In the genomic region with DNA sequence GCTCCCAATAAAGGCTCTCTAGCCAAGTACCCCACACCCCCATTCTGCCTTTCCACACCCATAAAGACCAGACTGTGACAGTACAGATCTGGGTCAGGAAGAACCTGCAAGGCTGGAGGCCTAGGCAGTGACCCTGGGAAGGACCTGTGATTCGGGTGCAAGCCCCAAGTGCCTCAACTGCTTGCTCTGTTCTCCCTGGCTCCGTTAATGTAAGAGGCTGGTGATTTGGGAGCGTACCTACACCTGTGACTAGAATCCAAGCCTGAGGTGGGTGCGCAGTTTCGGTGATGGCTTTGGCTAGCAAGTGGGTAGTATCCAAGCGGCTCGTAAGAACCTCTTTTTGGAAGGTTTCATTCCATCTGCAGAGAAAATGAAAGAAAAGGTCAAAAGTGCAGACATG, we compare ENCODE assay signal across 10 mouse cellular contexts. TPM values are rescaled to one million over a fixed set of nuclear protein-coding genes. Genes with fewer than 3 reads are reported as not detected.
DNase-seq lines count a peak whose midpoint lies in the region; ATAC-seq lines count a peak whose summit lies in the region.
"Had no signal": no experiment of that assay in that cellular context is flagged by ENCODE, and none has a peak within 500 bp of the region (broad histone marks: within the 10 kb centered on the region; RNA-seq: fewer than 3 reads in every experiment).

No protein-coding gene starts in this region.

- peaks cover 23% of the 10 kb centered on the region for H3K4me1 ChIP-seq in lung, embryonic 15.5 days
- peaks cover 24% of the 10 kb centered on the region for H3K4me1 ChIP-seq in limb, embryonic 10.5 days
- H3K4me1 ChIP-seq in stomach, embryonic 16.5 days (ENCODE audit: control insufficient read depth, insufficient read depth, low read length): peaks cover 11% of the 10 kb centered on the region

- H3K9ac ChIP-seq in lung, embryonic 15.5 days: no peak overlapping the region
- no peak overlapping the region; the same call in 1 of the 2 replicates for H3K9ac ChIP-seq in stomach, embryonic 16.5 days (ENCODE audit: low read length)

- no peaks in the 10 kb centered on the region for H3K9me3 ChIP-seq in lung, embryonic 15.5 days
- H3K9me3 ChIP-seq in limb, embryonic 10.5 days (replicated peaks): no peaks in the 10 kb centered on the region
- no peaks in the 10 kb centered on the region for H3K9me3 ChIP-seq in stomach, embryonic 16.5 days (replicated peaks; ENCODE audit: control insufficient read depth, low read length)

- no peak for ATAC-seq in cerebellum, adult (ENCODE audit: insufficient number of reproducible peaks, low FRiP score, low TSS enrichment)
- ATAC-seq in lung, embryonic 15.5 days (ENCODE audit: borderline replicate concordance, extremely low read depth, low FRiP score, low TSS enrichment): no peak; the same call in 1 of the 2 replicates
- no peak for ATAC-seq in stomach, embryonic 16.5 days (ENCODE audit: insufficient read depth, low FRiP score)
- no peak for ATAC-seq in erythroid progenitor cell, adult 5-6 weeks (replicated peaks; ENCODE audit: low FRiP score, poor library complexity, severe bottlenecking)

- 0 out of 2 replicates have a peak overlapping the region, but pooled peaks have one; percentile 77 for H3K27ac ChIP-seq in lung, embryonic 15.5 days
- H3K27ac ChIP-seq in limb, embryonic 10.5 days: peak overlapping the region; percentile 88; the same call in 1 of the 2 replicates
- peak overlapping the region; percentile 68; the same call in 1 of the 2 replicates for H3K27ac ChIP-seq in stomach, embryonic 16.5 days (ENCODE audit: low read length)

- no peak overlapping the region for H3K4me3 ChIP-seq in lung, embryonic 15.5 days
- peak overlapping the region; percentile 62 for H3K4me3 ChIP-seq in limb, embryonic 10.5 days
- peak overlapping the region; percentile 54; the same call in 1 of the 2 replicates for H3K4me3 ChIP-seq in stomach, embryonic 16.5 days (replicated peaks; ENCODE audit: low read length)

- no peaks in the 10 kb centered on the region for H3K27me3 ChIP-seq in lung, embryonic 15.5 days
- H3K27me3 ChIP-seq in limb, embryonic 10.5 days (ENCODE audit: low read depth, poor library complexity, severe bottlenecking): no peaks in the 10 kb centered on the region
- no peaks in the 10 kb centered on the region for H3K27me3 ChIP-seq in stomach, embryonic 16.5 days (ENCODE audit: control insufficient read depth, insufficient read depth, low read length)

- peak overlapping the region; percentile 92 for H3K4me2 ChIP-seq in lung, embryonic 15.5 days
- H3K4me2 ChIP-seq in stomach, embryonic 16.5 days (ENCODE audit: low read depth, low read length): peak overlapping the region; percentile 77; the same call in 1 of the 2 replicates

- peak; percentile 40 to 43 for DNase-seq in cerebellum, postnatal 25 days
- DNase-seq in lung, postnatal 10 days: no peak
- DNase-seq in limb, embryonic 10.5 days (ENCODE audit: low spot score): no peak
- DNase-seq in left cerebral cortex, adult 9 months (ENCODE audit: low spot score in 2 of 2): no peak
- DNase-seq: thymus, postnatal 25 days had no signal

- H3K36me3 ChIP-seq in lung, embryonic 15.5 days: peaks cover 39% of the 10 kb centered on the region
- H3K36me3 ChIP-seq in limb, embryonic 10.5 days: peaks cover 45% of the 10 kb centered on the region
- H3K36me3 ChIP-seq in stomach, embryonic 16.5 days (ENCODE audit: control insufficient read depth, insufficient read depth, low read length): peaks cover 11% of the 10 kb centered on the region; the same call in 1 of the 2 replicates

- WGBS in lung, embryonic 15.5 days: 84% methylated on average over 7 of the region's 7 CpGs
- WGBS in limb, embryonic 10.5 days: 88% methylated on average over 7 of the region's 7 CpGs
- WGBS in stomach, embryonic 16.5 days: 84% methylated on average over 7 of the region's 7 CpGs

RNA-seq across cellular contexts. Expression of a gene that starts 1.1 kb away (rescaled TPM):
- polyA plus RNA-seq in lung, embryonic 15.5 days (2015; fragmentation: Nextera tagmentation; extraction: Ambion mirVana): 51.8 and 52.9 TPM in 2 replicates
- 55.0 and 70.3 TPM in 2 replicates for polyA plus RNA-seq in limb, embryonic 10.5 days (2016; fragmentation: Nextera tagmentation; extraction: Ambion mirVana)
- 65.5 and 66.5 TPM in 2 replicates for polyA plus RNA-seq in stomach, embryonic 16.5 days (2015; fragmentation: Nextera tagmentation; extraction: Ambion mirVana)
- 5.4 and 5.9 TPM in 2 replicates for total RNA-seq in erythroid progenitor cell, adult 5-6 weeks (2015; ENCODE audit: low replicate concordance)
- total RNA-seq in erythroid progenitor cell, adult 5-6 weeks (2017; ENCODE audit: low replicate concordance): 0.64 TPM in 1 of 2 replicates, not detected in the other

RNA-seq across cellular contexts. Expression of a gene that starts 14.2 kb away (rescaled TPM):
- polyA plus RNA-seq in lung, embryonic 15.5 days (2015; fragmentation: Nextera tagmentation; extraction: Ambion mirVana): 18.3 and 18.8 TPM in 2 replicates
- 35.0 and 38.8 TPM in 2 replicates for polyA plus RNA-seq in limb, embryonic 10.5 days (2016; fragmentation: Nextera tagmentation; extraction: Ambion mirVana)
- 18.5 and 21.7 TPM in 2 replicates for polyA plus RNA-seq in stomach, embryonic 16.5 days (2015; fragmentation: Nextera tagmentation; extraction: Ambion mirVana)
- total RNA-seq in erythroid progenitor cell, adult 5-6 weeks (2015; ENCODE audit: low replicate concordance): 3.2 and 3.8 TPM in 2 replicates
- 5.0 and 8.1 TPM in 2 replicates for total RNA-seq in erythroid progenitor cell, adult 5-6 weeks (2017; ENCODE audit: low replicate concordance)

RNA-seq across cellular contexts. Expression of a gene that starts 14.8 kb away (rescaled TPM):
- polyA plus RNA-seq in lung, embryonic 15.5 days (2015; fragmentation: Nextera tagmentation; extraction: Ambion mirVana): 0.88 and 1.2 TPM in 2 replicates
- 0.15 and 0.31 TPM in 2 replicates for polyA plus RNA-seq in limb, embryonic 10.5 days (2016; fragmentation: Nextera tagmentation; extraction: Ambion mirVana)
- 0.45 and 0.66 TPM in 2 replicates for polyA plus RNA-seq in stomach, embryonic 16.5 days (2015; fragmentation: Nextera tagmentation; extraction: Ambion mirVana)
- total RNA-seq in erythroid progenitor cell, adult 5-6 weeks (2015; ENCODE audit: low replicate concordance): 0.42 TPM in 1 of 2 replicates, not detected in the other
- not detected in 2 replicates for total RNA-seq in erythroid progenitor cell, adult 5-6 weeks (2017; ENCODE audit: low replicate concordance)

RNA-seq across cellular contexts. Expression of a gene that starts 45.1 kb away (rescaled TPM):
- 19.5 and 19.7 TPM in 2 replicates for polyA plus RNA-seq in lung, embryonic 15.5 days (2015; fragmentation: Nextera tagmentation; extraction: Ambion mirVana)
- 31.1 and 44.4 TPM in 2 replicates for polyA plus RNA-seq in limb, embryonic 10.5 days (2016; fragmentation: Nextera tagmentation; extraction: Ambion mirVana)
- polyA plus RNA-seq in stomach, embryonic 16.5 days (2015; fragmentation: Nextera tagmentation; extraction: Ambion mirVana): 18.0 and 19.3 TPM in 2 replicates
- under 0.01 and 4.2 TPM in 2 replicates for total RNA-seq in erythroid progenitor cell, adult 5-6 weeks (2015; ENCODE audit: low replicate concordance)
- total RNA-seq in erythroid progenitor cell, adult 5-6 weeks (2017; ENCODE audit: low replicate concordance): 0.26 and 0.45 TPM in 2 replicates

RNA-seq across cellular contexts. Expression of a gene that starts 45.5 kb away (rescaled TPM):
- 4.3 and 5.9 TPM in 2 replicates for polyA plus RNA-seq in lung, embryonic 15.5 days (2015; fragmentation: Nextera tagmentation; extraction: Ambion mirVana)
- not detected in 2 replicates for polyA plus RNA-seq in limb, embryonic 10.5 days (2016; fragmentation: Nextera tagmentation; extraction: Ambion mirVana)
- polyA plus RNA-seq in stomach, embryonic 16.5 days (2015; fragmentation: Nextera tagmentation; extraction: Ambion mirVana): 18.9 and 33.3 TPM in 2 replicates
- total RNA-seq in erythroid progenitor cell, adult 5-6 weeks (2015; ENCODE audit: low replicate concordance): not detected in 2 replicates
- not detected in 2 replicates for total RNA-seq in erythroid progenitor cell, adult 5-6 weeks (2017; ENCODE audit: low replicate concordance)
- polyA plus RNA-seq: inflammation-experienced regulatory T-cells, adult 6 months had no signal

Comparison
In these comparisons a context has a peak if more than half of its experiments do, and no peak if none do; other contexts are left out.
1. DNase-seq: peak in cerebellum, postnatal 25 days (2 of 2); none in lung, postnatal 10 days (single experiment), limb, embryonic 10.5 days (single experiment) and left cerebral cortex, adult 9 months (0 of 2).
2. Peak in every context shown above with its lines, with median percentiles within 50 percentile points of each other: H3K27ac ChIP-seq.